8 mouse cellular contexts compared by ENCODE assay signal in the genomic region with DNA sequence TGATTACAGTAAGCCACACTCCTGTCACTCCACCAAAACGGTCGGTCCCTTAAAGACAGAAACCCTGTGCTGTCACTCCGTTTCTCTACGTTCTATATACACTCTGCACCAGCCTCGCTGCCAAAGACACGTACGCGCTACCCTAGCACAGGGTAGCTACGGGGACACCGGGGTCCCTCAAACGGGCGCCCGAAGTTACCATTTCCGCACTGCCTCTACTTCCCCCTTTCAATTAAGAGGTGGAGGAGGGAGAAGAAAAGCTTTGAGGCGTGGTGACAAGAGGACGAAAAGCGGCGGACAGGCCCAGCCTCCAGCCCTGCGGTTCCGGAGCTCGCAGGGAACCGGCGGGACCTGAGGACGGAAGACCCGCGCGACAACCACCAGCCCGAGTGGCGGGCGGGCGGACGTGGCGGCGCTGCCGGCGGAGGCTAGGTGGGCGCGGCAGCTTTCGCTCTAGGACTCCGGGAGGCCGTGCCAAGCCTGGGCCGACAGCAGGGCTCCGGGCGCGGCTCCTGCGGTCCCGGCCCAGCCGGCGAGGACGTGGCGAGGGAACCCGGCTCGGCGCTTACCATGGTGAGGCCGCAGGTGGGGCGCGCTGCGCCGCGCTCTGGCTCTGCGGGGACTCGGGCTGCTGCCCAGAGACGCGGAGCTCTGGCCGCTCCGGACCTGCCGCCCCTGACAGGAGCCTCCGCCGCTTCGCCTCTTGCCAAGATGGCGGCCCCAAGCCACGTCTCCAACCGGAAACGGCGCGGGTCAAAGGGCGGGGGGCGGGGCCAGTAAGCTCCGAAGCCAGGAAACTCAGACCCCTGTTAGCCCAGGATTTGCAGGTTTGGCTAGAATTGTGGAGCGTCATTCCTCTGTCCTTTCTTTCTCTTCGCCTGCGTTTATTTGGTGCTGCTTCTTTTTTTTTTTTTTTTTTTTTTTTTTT. TPM values are rescaled to one million over a fixed set of nuclear protein-coding genes. Genes with fewer than 3 reads are reported as not detected.
DNase-seq lines count a peak whose midpoint lies in the region; ATAC-seq and TF ChIP-seq lines count a peak whose summit lies in the region.

A gene (minus strand): TSS at position 745 of the 928 bp plus-strand sequence.
A gene (plus strand): TSS at position 808 of the 928 bp plus-strand sequence.

- DNase-seq in A20 (ENCODE audit: low read depth, low spot score) (peak; percentile 93), liver (peak; percentile 93)
- peak; percentile 95 for DNase-seq in heart, embryonic 10.5 days (ENCODE audit: low spot score)
- peak; percentile 82 to 91 for DNase-seq in spleen, postnatal 4 days (ENCODE audit: low spot score in 2 of 2)

- peak within 1 kb of the TSS; percentile 99 for H3K9ac ChIP-seq in kidney, embryonic 15.5 days

- peak; percentile 92 for ATAC-seq in kidney, embryonic 15.5 days (replicated peaks; ENCODE audit: low FRiP score)
- ATAC-seq in monocyte, adult 5-6 weeks (replicated peaks; ENCODE audit: insufficient number of reproducible peaks, low FRiP score, low TSS enrichment, poor library complexity, severe bottlenecking), result peak; percentile 79

- no peaks in the 10 kb centered on the region for H3K27me3 ChIP-seq in heart, embryonic 10.5 days (ENCODE audit: insufficient read depth, poor library complexity, severe bottlenecking)
- no peaks in the 10 kb centered on the region for H3K27me3 ChIP-seq in kidney, embryonic 15.5 days

- H3K4me2 ChIP-seq in kidney, embryonic 15.5 days, result peak within 1 kb of the TSS; percentile 73

- peak within 1 kb of the TSS; percentile 86 for H3K4me3 ChIP-seq in bone marrow macrophage, adult 2 months (ENCODE audit: insufficient read depth, low read length)
- peak within 1 kb of the TSS; percentile 98 for H3K4me3 ChIP-seq in embryonic fibroblast, embryonic 13.5 days (ENCODE audit: insufficient read depth, low read length)
- H3K4me3 ChIP-seq in heart, embryonic 10.5 days, result peak within 1 kb of the TSS; percentile 100
- H3K4me3 ChIP-seq in kidney, embryonic 15.5 days (replicated peaks), result peak within 1 kb of the TSS; percentile 82

- TF ChIP-seq POLR2A in bone marrow macrophage, adult 2 months (IDR thresholded peaks at IDR 0.05; ENCODE audit: borderline replicate concordance, low read depth, low read length), result no peak
- peak; percentile 74 for TF ChIP-seq POLR2A in embryonic fibroblast, embryonic 13.5 days (IDR thresholded peaks at IDR 0.05; ENCODE audit: low read depth, low read length)

- under 1% methylated on average over 82 of the region's 82 CpGs for WGBS in heart, embryonic 10.5 days
- WGBS in kidney, embryonic 15.5 days, result under 1% methylated on average over 82 of the region's 82 CpGs

- H3K4me1 ChIP-seq in bone marrow macrophage, adult 2 months (ENCODE audit: control insufficient read depth, insufficient read depth, low read length), result peaks cover 14% of the 10 kb centered on the region
- H3K4me1 ChIP-seq in embryonic fibroblast, embryonic 13.5 days (ENCODE audit: control insufficient read depth, insufficient read depth, low read length), result 0 out of 2 replicates have a peak, but pooled peaks cover 2% of the 10 kb centered on the region
- peaks cover 20% of the 10 kb centered on the region for H3K4me1 ChIP-seq in heart, embryonic 10.5 days
- peaks cover 21% of the 10 kb centered on the region for H3K4me1 ChIP-seq in kidney, embryonic 15.5 days

- TF ChIP-seq CTCF in bone marrow macrophage, adult 2 months (IDR thresholded peaks at IDR 0.05; ENCODE audit: low read depth, low read length), result no peak
- TF ChIP-seq CTCF in embryonic fibroblast, embryonic 13.5 days (IDR thresholded peaks at IDR 0.05; ENCODE audit: borderline replicate concordance, insufficient read depth, low read length), result no peak

- H3K9me3 ChIP-seq in heart, embryonic 10.5 days, result no peaks in the 10 kb centered on the region
- no peaks in the 10 kb centered on the region; the same call in 1 of the 2 replicates for H3K9me3 ChIP-seq in kidney, embryonic 15.5 days (replicated peaks)

- peak within 1 kb of the TSS; percentile 90 for H3K27ac ChIP-seq in bone marrow macrophage, adult 2 months (ENCODE audit: insufficient read depth, low read depth, low read length)
- peak within 1 kb of the TSS; percentile 95 for H3K27ac ChIP-seq in embryonic fibroblast, embryonic 13.5 days (ENCODE audit: insufficient read depth, low read length)
- H3K27ac ChIP-seq in heart, embryonic 10.5 days, result peak within 1 kb of the TSS; percentile 99
- H3K27ac ChIP-seq in kidney, embryonic 15.5 days, result peak within 1 kb of the TSS; percentile 98

- H3K36me3 ChIP-seq in heart, embryonic 10.5 days, result no peaks in the 10 kb centered on the region
- no peaks in the 10 kb centered on the region for H3K36me3 ChIP-seq in kidney, embryonic 15.5 days

RNA-seq across cellular contexts. Expression of the first gene that starts in this region (rescaled TPM):
- 79.8 and 86.7 TPM in 2 replicates for polyA plus RNA-seq in bone marrow macrophage, adult 2 months (2012; ENCODE audit: insufficient read depth, insufficient read length, missing spikeins)
- 255 and 260 TPM in 2 replicates for polyA plus RNA-seq in embryonic fibroblast, embryonic 13.5 days (2011; ENCODE audit: insufficient read length, low read depth, missing spikeins)
- 159 and 167 TPM in 2 replicates for polyA plus RNA-seq in heart, embryonic 10.5 days (2016; fragmentation: Nextera tagmentation; extraction: Ambion mirVana)
- polyA plus RNA-seq in kidney, embryonic 15.5 days (2015; fragmentation: Nextera tagmentation; extraction: Ambion mirVana), result 201 and 202 TPM in 2 replicates
- 156 to 231 TPM (median 178 TPM) in 3 replicates for total RNA-seq in monocyte, adult 5-6 weeks (2017)

RNA-seq across cellular contexts. Expression of the second gene that starts in this region (rescaled TPM):
- 75.1 and 86.7 TPM in 2 replicates for polyA plus RNA-seq in bone marrow macrophage, adult 2 months (2012; ENCODE audit: insufficient read depth, insufficient read length, missing spikeins)
- polyA plus RNA-seq in embryonic fibroblast, embryonic 13.5 days (2011; ENCODE audit: insufficient read length, low read depth, missing spikeins), result 128 and 132 TPM in 2 replicates
- polyA plus RNA-seq in heart, embryonic 10.5 days (2016; fragmentation: Nextera tagmentation; extraction: Ambion mirVana), result 77.2 and 84.8 TPM in 2 replicates
- 99.3 and 105 TPM in 2 replicates for polyA plus RNA-seq in kidney, embryonic 15.5 days (2015; fragmentation: Nextera tagmentation; extraction: Ambion mirVana)
- total RNA-seq in monocyte, adult 5-6 weeks (2017), result 20.1 to 53.5 TPM (median 37.4 TPM) in 3 replicates

Comparison
In these comparisons a context has a peak if more than half of its experiments do, and no peak if none do; other contexts are left out.
1. Peak in every context shown above with its lines: DNase-seq, ATAC-seq, H3K4me3 ChIP-seq and H3K27ac ChIP-seq.